Mouse (Mus musculus): ENCODE results near the gene Kif18b. TPM values are rescaled to one million over a fixed set of nuclear protein-coding genes. Genes with fewer than 3 reads are reported as not detected.

Gene Kif18b
- total RNA-seq, 2 experiments from 2014 or later = 0.57 to 0.93 TPM

DNA sequence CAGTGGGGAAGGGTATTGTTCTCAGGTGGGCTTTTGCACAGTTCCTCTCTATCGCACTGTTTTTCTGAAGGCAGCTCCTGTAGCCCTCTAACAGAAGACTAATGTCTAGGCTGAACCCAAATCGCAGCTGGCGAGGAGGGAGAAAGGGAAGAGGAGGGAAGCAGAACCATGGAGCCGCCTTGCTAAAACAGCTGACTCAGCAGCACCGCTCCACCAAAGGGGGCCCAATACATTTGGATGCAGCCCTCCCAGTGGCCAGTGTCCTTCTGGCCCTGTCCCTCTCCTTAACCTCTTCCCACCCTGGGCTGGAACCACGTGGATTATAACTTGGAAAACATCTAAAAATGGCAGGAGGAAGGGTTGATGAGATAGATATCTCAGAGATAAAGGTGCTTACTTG, 16.3 kb upstream of the Kif18b start:
- DNase-seq (ENCODE audit: low spot score in 2 of 2) = no peak
- intact Hi-C loops (cut with DNase I) = no loop called here

GRCm38 (mm10) chr11:102939024-102939675, 14.2 kb upstream of the Kif18b start:
- intact Hi-C loops (cut with DNase I) = no loop called here
- DNase-seq (ENCODE audit: low spot score in 2 of 2) = no peak

GRCm38 (mm10) chr11:102937529-102938182, 12.7 kb upstream of the Kif18b start:
- DNase-seq (ENCODE audit: low spot score in 2 of 2) = peak in 1 of 2 experiments; percentile 26

DNA sequence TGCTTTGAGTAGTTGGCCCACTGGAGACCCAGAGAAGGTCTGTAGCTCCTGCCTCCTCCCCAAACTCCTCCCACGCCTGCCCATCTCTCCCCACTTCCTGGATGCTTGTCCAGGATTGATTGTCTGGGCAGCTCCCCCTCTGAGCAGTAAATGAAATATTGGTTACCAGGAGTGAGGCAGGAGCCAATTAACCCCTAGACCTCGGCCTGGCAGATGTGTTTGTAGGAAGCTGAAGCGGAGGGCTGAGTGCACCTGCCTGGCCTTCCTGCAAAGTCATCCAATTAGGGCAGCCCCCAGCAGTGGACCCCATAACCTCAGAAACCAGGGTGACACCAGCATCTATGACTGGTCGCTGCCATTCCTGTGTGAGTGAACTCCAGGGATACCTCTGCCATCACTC, 11.3 kb upstream of the Kif18b start:
- DNase-seq (ENCODE audit: low spot score in 2 of 2) = no peak
- intact Hi-C loops (cut with DNase I) = no loop called here

More at GRCm38 (mm10) chr11:102937529-102938182, 12.7 kb upstream of the Kif18b start:
- intact Hi-C loops (cut with DNase I) = no loop called here

- DNase-seq (ENCODE audit: low spot score in 2 of 2) = no peak
- intact Hi-C loops (cut with DNase I) = no loop called here
Measured at GRCm38 (mm10) chr11:102930672-102931071, 5.7 kb upstream of the Kif18b start.

- peak in 1 of 2 experiments; percentile 16 for DNase-seq (ENCODE audit: low spot score in 2 of 2)
- intact Hi-C loops (cut with DNase I) = no loop called here
Measured at GRCm38 (mm10) chr11:102925351-102925717, 410 bp upstream of the Kif18b start.

DNA sequence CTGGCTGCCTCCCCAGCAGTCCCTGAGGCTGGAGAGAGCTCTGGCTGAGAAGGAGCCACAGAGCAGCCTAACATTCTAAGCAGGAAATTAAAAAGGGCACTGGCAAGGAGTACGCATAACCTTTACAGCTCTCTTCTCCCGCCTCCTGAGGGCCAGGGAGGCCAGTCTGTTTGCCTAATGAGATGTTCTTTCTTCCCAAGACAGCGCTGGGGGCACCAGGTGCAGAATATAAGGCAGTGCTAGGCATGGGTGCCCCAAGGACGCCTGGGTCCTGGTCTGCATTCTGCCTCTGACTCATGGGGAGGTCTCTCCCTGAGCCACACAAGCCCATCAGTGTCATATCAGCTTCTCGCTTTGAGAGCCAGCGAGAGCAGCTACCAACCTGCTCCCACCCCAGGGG, 3.4 kb downstream of the Kif18b start:
- DNase-seq (ENCODE audit: low spot score in 2 of 2) = no peak
- intact Hi-C loops (cut with DNase I) = no loop called here

DNA sequence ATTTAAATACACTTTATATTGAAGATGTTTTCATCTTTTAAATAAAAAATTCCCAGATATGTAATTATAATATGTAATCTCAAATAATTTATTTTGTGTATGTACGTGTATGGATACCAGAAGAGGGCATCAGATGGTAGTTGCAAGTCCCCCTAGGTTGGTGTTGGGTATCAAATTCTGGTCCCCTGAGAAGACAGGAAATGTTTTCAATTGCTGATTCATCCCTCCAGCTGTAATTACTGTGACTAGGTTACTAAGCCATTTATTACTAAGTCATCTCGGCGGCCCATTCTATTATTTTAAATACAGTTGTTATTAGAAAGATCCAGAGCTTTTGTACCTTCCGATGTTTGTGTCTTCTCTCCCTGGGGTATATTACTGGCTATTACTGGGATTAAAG, 6.8 kb downstream of the Kif18b start:
- intact Hi-C loops (cut with DNase I) = no loop called here
- DNase-seq (ENCODE audit: low spot score in 2 of 2) = no peak

GRCm38 (mm10) chr11:102915380-102915779, 9.5 kb downstream of the Kif18b start:
- intact Hi-C loops (cut with DNase I) = no loop called here
- DNase-seq (ENCODE audit: low spot score in 2 of 2) = no peak

DNA sequence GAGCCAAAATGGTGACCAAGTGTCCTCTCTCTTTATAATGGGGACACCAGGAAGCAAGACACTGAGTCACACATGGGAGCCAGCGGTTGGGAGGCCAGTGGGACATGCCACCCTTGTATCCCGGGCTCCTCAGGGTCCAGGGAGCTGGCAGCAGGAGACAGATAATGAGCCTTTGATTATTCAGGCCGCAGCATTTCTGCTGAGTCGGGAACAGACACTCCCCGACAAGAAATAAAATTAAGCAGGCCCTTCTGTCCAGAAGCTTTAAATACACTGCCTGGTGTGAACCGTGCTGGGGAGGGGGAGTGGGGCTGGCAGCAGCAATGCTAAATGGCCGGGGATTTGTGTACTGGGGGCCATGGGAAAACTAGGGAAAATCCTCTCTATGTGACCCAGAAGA, 13.5 kb downstream of the Kif18b start:
- intact Hi-C loops (cut with DNase I) = no loop called here
- peak in 1 of 2 experiments; percentile 22 for DNase-seq (ENCODE audit: low spot score in 2 of 2)

DNA sequence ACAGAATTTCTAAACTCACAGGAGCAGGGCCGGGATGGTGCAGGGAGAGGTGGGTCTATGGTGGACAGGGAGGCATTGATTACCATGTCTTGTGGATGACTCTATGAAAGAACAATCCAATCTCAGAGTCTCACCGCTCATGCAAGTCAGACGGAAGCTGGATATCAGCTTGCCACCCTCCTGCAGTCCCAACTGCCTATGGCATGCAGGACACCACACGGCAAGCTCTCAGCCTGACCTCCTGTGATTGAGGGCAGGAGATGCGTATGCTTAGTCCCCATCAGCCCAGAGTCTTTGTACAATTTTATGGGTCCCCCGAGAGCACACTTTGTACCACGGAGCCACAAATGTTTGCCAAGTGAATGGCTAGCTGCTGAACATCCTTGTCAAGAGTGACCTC, 21.3 kb downstream of the Kif18b start:
- intact Hi-C loops (cut with DNase I) = loop anchor here (5.0 kb wide), 1 partner anchor 154 kb away; no protein-coding TSS in a partner anchor
- DNase-seq (ENCODE audit: low spot score in 2 of 2) = no peak

- intact Hi-C loops (cut with DNase I) = loop anchor here (5.0 kb wide), 1 partner anchor 155 kb away; no protein-coding TSS in a partner anchor
- no peak for DNase-seq (ENCODE audit: low spot score in 2 of 2)
Measured at GRCm38 (mm10) chr11:102902107-102902506, 22.8 kb downstream of the Kif18b start.

GRCm38 (mm10) chr11:102901199-102901598, 23.7 kb downstream of the Kif18b start:
- no peak for DNase-seq (ENCODE audit: low spot score in 2 of 2)
- intact Hi-C loops (cut with DNase I) = loop anchor here (1.0 to 5.0 kb wide), 2 partner anchors 92 to 156 kb away; no protein-coding TSS in a partner anchor

DNA sequence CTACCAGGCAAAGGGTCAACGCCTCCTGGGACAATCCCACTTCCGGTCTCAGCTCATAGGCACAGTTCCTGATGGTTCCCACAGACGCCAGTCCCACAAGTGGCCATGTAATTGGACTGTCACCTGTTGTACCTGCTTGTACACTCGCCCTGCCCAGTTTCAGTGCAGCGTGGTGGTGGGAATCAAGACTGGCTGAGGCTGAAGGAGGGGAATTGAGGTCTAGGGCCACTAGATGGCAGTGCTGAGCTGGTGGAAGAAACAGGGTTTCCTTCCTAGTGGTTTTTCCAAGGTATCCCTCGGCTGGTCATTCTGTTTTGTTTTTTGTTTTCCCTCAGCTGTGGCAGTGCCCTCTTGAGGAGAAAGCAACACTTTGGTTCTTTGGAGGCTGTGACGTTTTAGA, 24.2 kb downstream of the Kif18b start, which contains the start of gene Gfap:
Gene Gfap (minus strand): TSS at position 150 of the 400 bp plus-strand sequence.
- intact Hi-C loops (cut with DNase I) = loop anchor here (1.0 to 5.0 kb wide), 2 partner anchors 93 to 157 kb away; no protein-coding TSS in a partner anchor
- DNase-seq (ENCODE audit: low spot score in 2 of 2) = peak; percentile 80 to 87

DNA sequence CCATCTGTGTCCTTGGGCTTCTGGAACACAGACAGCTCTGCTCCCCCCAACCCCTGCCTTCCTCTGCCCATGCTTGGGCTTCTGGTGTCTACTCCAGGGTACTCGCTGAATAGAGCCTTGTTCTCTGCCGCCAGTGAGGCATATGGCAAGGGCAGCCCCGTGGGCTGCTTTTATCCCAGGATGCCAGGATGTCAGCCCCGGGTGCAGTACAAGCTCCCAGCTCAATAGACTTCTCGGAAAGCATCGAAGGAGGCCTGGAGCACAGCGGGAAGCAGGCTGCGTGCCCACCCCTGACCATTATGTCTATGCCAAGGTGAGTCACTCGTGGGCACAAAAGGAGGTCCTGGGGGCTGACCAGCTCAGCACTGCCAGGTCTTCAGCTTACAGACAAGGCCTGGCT, 26.5 kb downstream of the Kif18b start:
- DNase-seq (ENCODE audit: low spot score in 2 of 2) = peak in 1 of 2 experiments; percentile 62
- intact Hi-C loops (cut with DNase I) = no loop called here

- no peak for DNase-seq (ENCODE audit: low spot score in 2 of 2)
- intact Hi-C loops (cut with DNase I) = no loop called here
Measured at GRCm38 (mm10) chr11:102896641-102897040, 28.3 kb downstream of the Kif18b start.

- no peak for DNase-seq (ENCODE audit: low spot score in 2 of 2)
- intact Hi-C loops (cut with DNase I) = no loop called here
Measured at GRCm38 (mm10) chr11:102895779-102896178, 29.1 kb downstream of the Kif18b start.

DNA sequence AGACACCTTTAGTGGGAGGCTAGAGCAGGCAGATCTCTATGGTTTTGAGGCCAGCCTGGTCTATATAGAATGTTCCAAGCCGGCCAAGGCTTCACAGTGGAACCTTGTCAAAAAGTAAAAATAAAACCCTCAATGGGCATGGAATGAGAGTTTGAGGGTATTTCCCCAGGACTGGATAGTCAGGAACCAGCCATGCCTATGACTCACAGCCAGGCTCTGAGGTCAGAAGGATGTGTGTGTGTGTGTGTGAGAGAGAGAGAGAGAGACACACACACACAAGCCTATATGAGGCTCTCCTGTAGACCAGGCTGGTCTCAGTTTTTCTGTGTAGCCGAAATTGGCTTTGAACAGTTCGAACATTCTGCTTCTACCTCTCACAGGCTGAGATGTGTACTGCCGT, 30.2 kb downstream of the Kif18b start:
- intact Hi-C loops (cut with DNase I) = no loop called here
- no peak for DNase-seq (ENCODE audit: low spot score in 2 of 2)

GRCm38 (mm10) chr11:102893015-102893651, 31.8 kb downstream of the Kif18b start:
- intact Hi-C loops (cut with DNase I) = no loop called here
- DNase-seq (ENCODE audit: low spot score in 2 of 2) = peak; percentile 49 to 76

DNA sequence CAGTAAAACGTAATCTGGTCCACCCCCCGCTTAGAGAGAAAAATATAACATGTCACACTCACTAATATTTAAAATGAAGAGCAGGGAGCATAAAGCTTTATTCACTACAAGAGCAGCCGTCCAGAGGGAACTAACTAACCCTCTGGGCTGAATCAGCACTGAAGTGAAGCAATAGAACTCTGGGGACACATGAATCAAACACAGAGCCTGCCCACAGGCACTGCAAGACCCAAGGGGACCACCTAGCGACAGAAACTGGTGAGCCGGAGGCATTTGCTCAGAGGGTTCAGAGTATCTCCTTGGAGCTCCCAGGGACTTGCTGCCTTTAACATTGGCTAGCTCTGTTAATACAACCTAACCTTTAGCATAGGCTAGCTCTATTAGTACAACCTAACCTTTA, 34.8 kb downstream of the Kif18b start:
- intact Hi-C loops (cut with DNase I) = no loop called here
- no peak for DNase-seq (ENCODE audit: low spot score in 2 of 2)

All from left cerebral cortex, postnatal 14 days (tissue).